Mouse (Mus musculus): ENCODE data around the gene Olfr586. TPM values are rescaled to one million over a fixed set of nuclear protein-coding genes. Genes with fewer than 3 reads are reported as not detected.

Olfr586 gene
- not detected for total RNA-seq (2021)

GRCm38 (mm10) chr7:103125538-103125937 is at the start of gene Olfr586:
TSS of gene Olfr586 (minus strand) at chr7:103125638.
- intact Hi-C loops (cut with DNase I): no loop called here
- no peak for DNase-seq

GRCm38 (mm10) chr7:103169697-103170096 is 44.3 kb upstream of the Olfr586 start:
- peak in 1 of 2 experiments; percentile 3 for DNase-seq
- intact Hi-C loops (cut with DNase I): no loop called here

- intact Hi-C loops (cut with DNase I): no loop called here
Measured at GRCm38 (mm10) chr7:103156256-103156655, 30.8 kb upstream of the Olfr586 start, which contains the start of gene Olfr589. TSS of gene Olfr589 (minus strand) at chr7:103156356.

DNA sequence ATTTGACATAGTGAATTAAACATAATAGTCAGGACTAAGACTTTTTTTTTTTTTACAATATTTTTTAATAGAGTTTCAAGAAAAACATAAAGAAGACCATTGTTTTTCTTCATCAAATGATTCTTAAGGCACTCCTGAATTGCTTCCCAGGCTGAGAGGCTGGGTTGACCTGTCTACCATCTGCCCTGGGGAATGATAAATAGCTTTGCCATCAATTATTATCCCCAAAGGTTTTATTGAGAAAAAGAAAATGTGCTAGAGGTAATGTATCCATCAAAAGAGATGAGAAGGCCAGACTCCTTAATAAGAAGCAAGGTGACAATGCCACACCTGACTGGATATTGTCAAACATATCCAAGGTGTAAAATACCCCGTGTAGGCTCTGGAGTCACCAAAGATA is 15.1 kb upstream of the Olfr586 start, which contains the start of gene Olfr588-ps1:
Gene Olfr588-ps1, plus strand, starts transcription at position 301 of the 400 bp plus-strand sequence.
- DNase-seq: no peak
- intact Hi-C loops (cut with DNase I): no loop called here

More at GRCm38 (mm10) chr7:103156256-103156655, 30.8 kb upstream of the Olfr586 start, which contains the start of gene Olfr589:
- DNase-seq: no peak

DNA sequence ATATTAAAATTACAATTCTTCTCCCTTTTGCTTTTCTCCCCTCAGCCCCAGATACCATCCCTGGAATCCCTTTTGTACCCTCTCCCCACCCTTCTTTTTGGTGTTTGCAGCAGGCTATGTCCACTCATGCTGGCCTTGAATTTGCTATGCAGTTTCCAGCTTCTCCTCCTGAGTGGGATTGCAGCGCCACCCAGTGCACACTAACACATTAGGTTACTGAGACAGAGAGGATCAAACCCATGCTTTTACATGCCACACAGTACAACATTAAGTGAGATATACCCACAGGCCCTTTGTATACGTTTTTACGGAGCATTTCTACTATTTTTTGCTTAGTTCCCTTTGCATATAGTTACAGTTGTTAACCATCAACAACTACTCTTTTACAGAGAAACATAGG is 6.0 kb downstream of the Olfr586 start:
- no peak for DNase-seq
- intact Hi-C loops (cut with DNase I): loop anchor here (5.0 kb wide), 1 partner anchor 607 kb away; no protein-coding TSS in a partner anchor

- intact Hi-C loops (cut with DNase I): no loop called here
Measured at GRCm38 (mm10) chr7:103097420-103097819, 28.0 kb downstream of the Olfr586 start, which contains the start of gene Olfr585. TSS of gene Olfr585 (plus strand) at chr7:103097720.

GRCm38 (mm10) chr7:103081585-103081984 is 43.9 kb downstream of the Olfr586 start, which contains the start of gene Olfr584:
TSS of gene Olfr584 (plus strand) at chr7:103081885.
- intact Hi-C loops (cut with DNase I): no loop called here
- DNase-seq: no peak

More at GRCm38 (mm10) chr7:103097420-103097819, 28.0 kb downstream of the Olfr586 start, which contains the start of gene Olfr585:
- no peak for DNase-seq

Other genes with a start within 250 kb of the Olfr586 start
- gene Olfr568, start 248.5 kb downstream of the Olfr586 start, total RNA-seq (2021): not detected
- gene Olfr569, start 234.8 kb downstream of the Olfr586 start, total RNA-seq (2021): not detected
- gene Olfr570, start 231.1 kb downstream of the Olfr586 start, total RNA-seq (2021): not detected
- gene Olfr571, start 208.1 kb downstream of the Olfr586 start, total RNA-seq (2021): not detected
- not detected for gene Olfr572, start 201.2 kb downstream of the Olfr586 start, total RNA-seq (2021)
- not detected for gene Olfr573-ps1, start 183.1 kb downstream of the Olfr586 start, total RNA-seq (2021)
- not detected for gene Olfr574, start 177.2 kb downstream of the Olfr586 start, total RNA-seq (2021)
- gene Olfr575, start 166.9 kb downstream of the Olfr586 start, total RNA-seq (2021): not detected
- gene Olfr576, start 163.0 kb downstream of the Olfr586 start, total RNA-seq (2021): not detected
- gene Olfr577, start 149.7 kb downstream of the Olfr586 start, total RNA-seq (2021): not detected
- not detected for gene Olfr578, start 136.3 kb downstream of the Olfr586 start, total RNA-seq (2021)
- not detected for gene Olfr582, start 87.6 kb downstream of the Olfr586 start, total RNA-seq (2021)
- not detected for gene Olfr583, start 74.3 kb downstream of the Olfr586 start, total RNA-seq (2021)
- gene Olfr584, start 43.8 kb downstream of the Olfr586 start, total RNA-seq (2021): not detected
- not detected for gene Olfr585, start 27.9 kb downstream of the Olfr586 start, total RNA-seq (2021)
- not detected for gene Olfr588-ps1, start 15.2 kb upstream of the Olfr586 start, total RNA-seq (2021)
- not detected for gene Olfr589, start 30.7 kb upstream of the Olfr586 start, total RNA-seq (2021)
- not detected for gene Olfr591, start 52.7 kb upstream of the Olfr586 start, total RNA-seq (2021)
- not detected for gene Olfr592, start 59.2 kb upstream of the Olfr586 start, total RNA-seq (2021)
- gene Olfr593, start 86.2 kb upstream of the Olfr586 start, total RNA-seq (2021): not detected
- not detected for gene Olfr594, start 91.4 kb upstream of the Olfr586 start, total RNA-seq (2021)
- gene Usp17ld, start 126.9 kb upstream of the Olfr586 start, total RNA-seq (2021): not detected
- not detected for gene Olfr596, start 180.0 kb upstream of the Olfr586 start, total RNA-seq (2021)
- not detected for gene Olfr597, start 190.7 kb upstream of the Olfr586 start, total RNA-seq (2021)
- not detected for gene Olfr598, start 197.9 kb upstream of the Olfr586 start, total RNA-seq (2021)
- not detected for gene Olfr599, start 210.3 kb upstream of the Olfr586 start, total RNA-seq (2021)
- not detected for gene Olfr600, start 224.0 kb upstream of the Olfr586 start, total RNA-seq (2021)
- gene Olfr601, start 237.0 kb upstream of the Olfr586 start, total RNA-seq (2021): not detected

All from heart, postnatal 10 days (tissue).